Mouse (Mus musculus) ES-E14 (cell line): ENCODE measurements at regions not wholly inside any gene's neighbourhood (a gene's known extent, or its start where the extent isn't known, plus 50 kb on each side); places are given as distances from the start of the nearest gene placed in this dataset.

ENCODE experiments used
- MAFK ChIP-seq: IDR thresholded peaks from 2 replicates; pipeline ENCODE4 v1.6.1; 2014; ENCODE audit warnings: mild to moderate bottlenecking, low read depth, low read length, inconsistent platforms; ENCODE audit not compliant: insufficient read depth
- ZNF384 ChIP-seq: IDR thresholded peaks from 2 replicates; pipeline ENCODE4 v1.6.1; 2012; ENCODE audit warnings: low read depth, low read length, inconsistent platforms

- TF ChIP-seq ZNF384: no peak
- no peak for TF ChIP-seq MAFK
Observed at GRCm38 (mm10) chr10:37995691-37996445, 825.7 kb downstream of the Rfpl4b start.
